Mouse (Mus musculus) testis, postnatal 14 days (tissue): ENCODE results near the gene Lrrk2.

Experiments
- DNase-seq: peaks from one replicate; pipeline ENCODE4 v3.0.0; 2021; ENCODE audit warnings: low spot score

The Lrrk2 gene

DNA sequence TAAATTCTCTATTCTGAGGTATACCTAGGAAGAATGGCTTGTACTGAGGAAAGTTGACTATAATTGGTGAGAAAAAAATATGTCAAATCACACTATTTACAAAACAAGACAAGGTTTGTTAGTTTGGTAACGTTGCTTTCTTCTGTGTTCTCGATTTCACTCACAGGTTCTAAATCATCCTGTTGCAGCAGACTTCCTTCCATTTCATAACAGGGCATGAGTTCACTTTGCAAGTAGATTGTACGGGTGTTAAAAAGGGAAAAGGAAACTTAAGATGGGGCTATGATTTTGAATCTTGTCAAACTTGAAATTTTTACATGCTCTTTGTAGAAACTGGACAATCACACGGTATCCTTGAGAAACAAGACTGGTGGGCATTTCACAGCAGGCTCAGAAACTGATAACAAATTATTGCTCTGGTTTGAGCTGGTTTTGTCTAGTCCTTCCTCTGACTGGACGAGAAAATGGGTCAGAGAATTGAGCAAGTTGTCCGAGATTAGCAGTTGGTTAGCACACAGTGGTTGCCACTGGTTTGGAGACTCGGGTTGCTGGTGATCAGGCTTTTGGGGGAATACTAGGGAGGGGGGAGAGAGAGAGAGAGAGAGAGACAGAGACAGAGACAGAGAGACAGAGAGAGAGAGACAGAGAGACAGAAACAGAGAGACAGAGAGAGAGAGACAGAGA, 13.0 kb downstream of the Lrrk2 start:
- no peak for DNase-seq

GRCm38 (mm10) chr15:91690648-91691047, 17.7 kb downstream of the Lrrk2 start:
- DNase-seq = no peak

- DNase-seq = no peak
These were observed 20.1 kb downstream of the Lrrk2 start for GRCm38 (mm10) chr15:91693051-91693450.

DNA sequence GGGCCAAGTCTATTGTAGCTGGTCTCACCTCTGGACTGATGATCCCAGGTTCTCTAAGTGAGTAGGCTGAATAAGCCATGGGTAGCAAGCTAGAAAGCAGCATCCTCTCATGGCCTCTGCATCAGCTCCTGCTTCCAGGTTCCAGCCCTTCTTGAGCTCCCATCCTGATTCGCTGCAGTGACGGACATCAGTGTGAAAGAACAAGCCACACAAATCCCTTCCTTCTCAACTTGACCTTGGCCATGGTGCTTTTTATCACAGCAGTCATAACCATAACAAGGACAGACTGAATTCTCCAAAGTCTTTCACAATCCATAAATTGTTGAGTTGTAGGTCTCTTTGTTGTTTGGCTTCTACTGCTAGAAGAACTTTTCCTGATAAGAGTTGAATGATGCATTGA, 20.9 kb downstream of the Lrrk2 start:
- no peak for DNase-seq

DNA sequence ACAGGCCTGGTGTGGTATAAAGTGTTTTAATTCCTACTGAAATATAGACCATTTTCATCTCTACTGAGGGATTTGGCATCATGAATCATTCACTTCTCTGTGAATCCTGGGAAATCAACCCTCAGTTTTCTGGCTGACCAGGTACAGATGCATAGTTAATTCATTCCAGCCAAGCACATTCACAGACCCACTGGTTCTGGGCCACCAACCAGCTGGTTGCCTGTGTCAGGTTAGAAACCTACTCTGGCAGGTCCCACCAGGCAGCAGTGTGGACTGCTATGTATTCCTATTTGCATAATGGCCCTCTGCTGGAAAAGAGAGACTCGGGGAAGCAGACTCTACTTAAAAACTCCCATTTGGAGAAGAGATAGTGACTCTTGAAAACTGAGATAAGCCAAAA, 27.9 kb downstream of the Lrrk2 start:
- no peak for DNase-seq

DNA sequence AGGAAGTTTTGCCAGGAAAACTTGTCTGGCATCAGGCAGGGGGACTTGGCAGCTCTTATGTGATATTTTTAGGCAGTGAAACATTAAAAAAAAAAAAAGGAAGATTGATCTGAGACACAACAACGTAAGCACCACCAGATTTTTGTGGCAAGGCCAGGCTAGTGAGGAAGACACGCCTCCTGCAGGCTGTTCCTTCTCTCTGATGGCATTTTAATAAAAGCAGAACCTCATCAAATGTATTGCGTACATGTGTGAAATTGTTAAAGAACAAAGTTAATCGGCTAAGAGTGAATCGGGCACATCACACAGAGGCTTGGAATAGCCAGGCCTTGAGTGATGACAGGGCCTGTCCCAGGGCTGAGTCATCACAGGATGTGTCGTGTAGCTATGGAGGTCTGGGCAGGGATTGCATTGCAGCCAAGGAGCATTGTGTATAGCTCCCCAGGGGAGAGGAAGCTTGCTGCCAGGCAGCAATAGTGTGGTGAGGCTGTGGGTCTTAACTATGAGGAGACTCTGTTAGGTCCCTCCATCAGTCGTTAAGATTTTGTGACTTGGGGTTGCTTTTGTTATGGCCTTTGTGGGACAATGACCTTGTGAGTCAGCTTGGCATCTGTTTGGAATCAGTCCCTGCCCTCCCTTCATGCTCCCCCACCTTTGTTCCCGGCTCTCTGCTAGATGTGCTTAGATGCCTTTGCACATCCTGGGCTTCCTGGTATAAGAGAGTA, 30.2 kb downstream of the Lrrk2 start:
- DNase-seq = no peak

DNA sequence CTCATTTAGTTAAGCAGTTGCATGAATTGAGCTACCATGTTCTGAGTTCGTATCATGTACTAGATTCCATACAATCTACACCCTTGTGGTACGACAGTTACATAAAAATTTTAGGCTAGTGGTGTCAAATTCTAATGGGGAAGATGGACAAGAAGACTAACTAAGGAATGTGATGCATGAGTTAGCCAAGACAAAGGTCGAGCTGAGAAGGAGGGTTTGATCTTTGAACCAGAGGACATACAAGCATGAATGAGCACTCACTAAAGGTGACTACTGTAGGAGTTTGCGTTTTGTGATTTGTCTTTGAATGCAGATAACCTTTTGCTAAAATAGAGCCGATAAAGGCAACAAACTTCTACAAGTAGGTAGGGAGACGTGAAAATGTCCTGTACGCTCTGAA, 31.1 kb downstream of the Lrrk2 start:
- DNase-seq = no peak

DNA sequence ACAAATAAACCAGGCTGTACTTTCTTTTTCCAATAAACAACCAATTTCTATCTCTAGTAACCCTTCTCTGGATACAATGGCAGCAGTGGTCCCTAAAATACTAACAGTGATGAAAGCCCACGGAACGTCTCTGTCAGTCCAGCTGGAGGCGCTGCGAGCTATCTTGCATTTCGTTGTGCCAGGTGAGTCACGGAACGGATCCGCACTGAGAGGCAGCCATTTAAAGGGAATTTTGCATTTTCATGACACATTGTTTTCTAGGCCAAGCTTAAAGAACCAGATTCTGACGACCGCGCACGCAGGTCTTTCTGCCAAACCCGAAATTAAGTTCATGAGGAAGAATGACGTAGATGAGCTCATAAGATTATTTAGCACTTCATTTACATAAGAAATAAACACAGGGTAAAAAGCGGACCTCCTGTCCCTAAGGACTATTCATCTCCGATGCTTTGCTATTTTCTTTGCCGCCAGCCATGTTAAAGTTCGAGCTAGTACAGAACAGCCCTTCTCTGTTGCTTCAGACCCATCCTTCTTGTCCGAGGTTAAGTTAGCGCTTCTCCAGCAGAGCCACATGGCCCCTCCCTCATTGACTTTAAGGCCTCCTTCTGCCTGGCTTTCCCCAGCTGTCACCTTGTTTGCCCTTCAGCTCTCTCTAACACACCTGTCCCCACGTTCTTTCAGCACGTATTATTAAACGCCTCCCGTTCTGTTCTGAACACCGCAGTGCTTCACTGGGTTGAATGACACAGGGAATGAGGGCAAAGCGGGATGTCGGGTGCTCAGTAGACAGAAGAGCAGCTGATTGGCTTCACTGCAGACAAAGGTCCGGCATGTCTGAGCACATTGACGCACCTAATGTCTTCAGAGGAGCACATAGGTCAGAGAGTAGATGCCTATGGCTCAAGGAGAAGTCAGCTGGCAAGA, 36.5 kb downstream of the Lrrk2 start:
- no peak for DNase-seq

DNA sequence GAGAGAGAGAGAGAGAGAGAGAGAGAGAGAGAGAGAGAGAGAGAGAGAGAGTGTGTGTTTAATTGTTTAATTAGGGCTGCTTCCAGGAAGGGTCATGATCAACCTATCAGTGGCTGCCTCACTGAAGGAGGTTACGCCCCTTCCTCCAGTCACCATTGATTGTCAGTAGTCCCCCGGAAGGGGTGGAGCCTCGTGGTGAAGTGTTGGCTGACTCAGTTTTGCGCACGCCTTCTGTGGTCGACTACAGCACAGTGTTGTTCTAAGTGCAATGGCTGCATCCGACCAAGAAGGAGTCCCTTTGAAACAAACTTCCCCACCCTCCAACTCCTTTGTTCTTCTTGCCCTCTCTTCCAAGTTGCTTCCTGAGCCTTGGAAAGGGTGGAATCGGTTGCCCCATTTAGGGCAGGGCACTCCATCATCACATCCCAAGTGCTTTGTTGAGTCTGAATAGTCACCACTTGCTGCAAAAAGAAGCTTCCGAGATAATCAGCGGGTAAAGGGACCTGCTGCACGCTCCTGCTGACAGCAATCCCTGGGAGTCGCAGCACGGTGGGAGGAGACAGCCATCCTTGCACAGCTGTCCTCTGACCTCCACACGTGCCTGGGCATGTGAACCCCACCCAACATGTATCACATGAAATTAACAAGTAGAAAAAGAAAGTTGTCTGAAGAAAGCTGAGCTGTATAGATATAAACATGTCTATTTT, 62.4 kb downstream of the Lrrk2 start:
- peak; percentile 73 for DNase-seq

DNA sequence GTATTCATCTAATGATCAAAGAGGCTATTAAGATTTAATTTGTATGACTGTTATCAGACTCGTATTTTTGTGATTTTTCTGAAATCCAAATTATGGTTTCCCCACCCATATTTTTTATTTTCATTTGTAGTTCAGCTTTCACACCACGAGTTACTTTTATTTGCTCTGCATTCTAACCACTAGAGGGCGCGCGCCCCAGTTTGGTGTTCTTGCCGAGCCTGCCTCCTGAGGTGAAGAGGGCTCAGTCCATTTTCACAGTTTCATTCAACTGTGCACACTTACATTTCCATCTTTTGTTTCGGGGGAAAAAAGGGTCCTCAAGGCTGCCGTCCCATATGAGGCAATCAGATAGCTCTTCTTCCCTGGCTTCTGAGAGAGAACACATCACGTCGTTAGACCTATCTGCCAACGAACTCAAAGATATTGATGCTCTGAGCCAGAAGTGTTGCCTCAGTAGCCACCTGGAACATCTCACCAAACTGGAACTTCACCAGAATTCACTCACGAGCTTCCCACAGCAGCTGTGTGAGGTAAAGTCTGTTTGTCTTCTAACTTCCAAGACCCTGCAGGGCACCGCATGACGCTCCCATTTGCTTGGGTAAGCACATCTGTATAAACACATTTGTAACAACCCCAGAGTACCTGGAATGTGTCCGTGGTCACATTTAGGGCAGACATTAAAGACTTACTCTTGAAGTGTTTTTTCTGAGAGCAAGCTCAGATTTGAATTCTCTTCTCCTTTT, 64.0 kb downstream of the Lrrk2 start:
- peak; percentile 23 for DNase-seq

GRCm38 (mm10) chr15:91738808-91739207, 65.8 kb downstream of the Lrrk2 start:
- DNase-seq = no peak

- DNase-seq = no peak
These were observed 72.5 kb downstream of the Lrrk2 start for GRCm38 (mm10) chr15:91745501-91745900.

DNA sequence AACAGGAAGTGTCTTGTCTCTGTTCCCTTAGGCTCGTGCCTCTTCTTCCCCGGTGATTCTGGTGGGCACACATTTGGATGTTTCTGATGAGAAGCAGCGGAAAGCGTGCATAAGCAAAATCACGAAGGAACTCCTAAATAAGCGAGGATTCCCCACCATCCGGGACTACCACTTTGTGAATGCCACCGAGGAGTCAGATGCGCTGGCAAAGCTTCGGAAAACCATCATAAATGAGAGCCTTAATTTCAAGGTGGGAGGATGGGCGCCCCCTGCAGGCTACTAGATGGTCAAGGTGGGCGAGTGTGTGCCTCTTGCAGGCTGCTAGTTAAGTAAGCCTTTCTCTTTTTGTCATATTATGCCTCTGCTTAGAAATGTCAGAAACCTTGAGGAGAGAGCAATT, 79.1 kb downstream of the Lrrk2 start:
- peak; percentile 22 for DNase-seq

GRCm38 (mm10) chr15:91753378-91754080, 80.6 kb downstream of the Lrrk2 start:
- no peak for DNase-seq

- DNase-seq = no peak
These were observed 81.6 kb downstream of the Lrrk2 start for GRCm38 (mm10) chr15:91754546-91754945.

GRCm38 (mm10) chr15:91755756-91756155, 82.8 kb downstream of the Lrrk2 start:
- DNase-seq = no peak

DNA sequence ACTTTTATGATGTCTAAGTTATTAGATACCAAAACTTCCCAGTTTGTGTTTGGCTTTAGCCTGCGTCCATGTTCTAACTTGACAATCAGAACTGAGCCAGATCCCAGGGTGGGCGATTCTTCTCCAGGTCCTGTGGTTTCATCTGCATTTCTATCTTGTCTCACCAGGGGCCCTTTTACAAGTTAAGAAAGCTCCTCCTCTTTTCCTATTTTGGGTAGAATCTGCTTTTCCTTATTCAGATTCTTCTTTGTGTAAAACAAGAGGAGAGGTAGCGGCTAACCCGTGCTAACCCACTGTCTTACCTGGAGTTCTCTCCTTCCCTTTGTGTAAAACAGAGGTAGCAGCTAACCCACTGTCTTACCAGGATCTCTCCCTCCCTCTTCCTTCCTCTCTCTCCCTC, 99.1 kb downstream of the Lrrk2 start:
- DNase-seq = no peak

DNA sequence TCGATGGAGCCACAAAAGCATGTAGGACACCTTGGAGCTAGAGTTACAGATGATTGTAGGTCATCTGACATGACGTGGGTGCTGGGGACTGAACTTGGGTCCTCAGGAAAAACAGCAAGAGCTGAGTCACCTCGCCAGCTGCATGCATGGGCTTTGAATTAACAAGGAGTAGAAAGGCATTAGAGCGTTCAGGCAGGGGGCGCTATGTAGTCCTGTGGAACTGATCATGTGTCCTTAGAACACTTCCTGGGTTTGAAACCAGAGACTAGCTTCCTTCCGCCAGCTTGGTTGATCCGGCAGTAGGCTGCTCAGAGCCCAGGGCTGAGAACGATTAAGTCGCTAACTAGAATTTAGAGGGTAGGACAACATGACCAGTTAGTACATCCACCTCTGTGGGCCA, 106.2 kb downstream of the Lrrk2 start:
- no peak for DNase-seq

DNA sequence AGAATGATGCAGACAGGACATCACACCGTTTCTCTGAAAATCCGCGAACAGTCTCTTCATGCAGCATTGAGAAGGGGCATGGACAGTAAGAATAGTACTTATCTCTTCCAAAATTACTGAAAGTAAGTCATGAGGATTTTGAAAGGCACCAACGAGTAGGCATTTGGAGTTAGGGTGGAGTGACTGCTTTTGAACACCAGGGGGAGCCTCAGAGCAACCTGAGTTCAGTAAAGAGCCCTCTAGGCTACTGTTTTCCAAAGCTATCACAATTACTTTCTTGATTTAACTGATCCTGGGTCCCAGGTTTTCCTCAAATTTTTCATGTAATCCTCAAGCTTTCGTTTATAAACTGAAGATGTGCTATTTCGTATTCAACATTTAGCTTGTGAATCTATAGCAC, 108.2 kb downstream of the Lrrk2 start:
- peak; percentile 12 for DNase-seq

- no peak for DNase-seq
These were observed 115.4 kb downstream of the Lrrk2 start for GRCm38 (mm10) chr15:91788338-91788737.

DNA sequence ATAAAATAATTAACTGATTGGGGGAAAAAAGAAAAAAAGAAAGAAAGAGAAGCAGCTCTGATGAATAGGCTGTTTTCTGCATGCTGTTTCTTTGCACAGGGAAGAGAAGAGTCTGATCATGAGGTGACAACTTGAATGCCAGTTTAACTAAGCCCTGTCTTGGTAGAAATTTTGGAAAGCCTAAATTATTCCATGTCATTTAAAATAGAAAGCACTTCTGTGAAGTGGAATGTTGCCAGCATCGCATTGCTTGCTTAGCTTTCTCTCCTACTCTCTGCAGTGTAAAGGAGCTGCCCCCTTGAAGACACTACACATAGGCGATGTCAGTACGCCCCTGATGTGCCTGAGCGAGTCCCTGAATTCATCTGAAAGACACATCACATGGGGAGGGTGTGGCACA, 133.5 kb downstream of the Lrrk2 start:
- DNase-seq = no peak
